Mouse (Mus musculus): Measurements from ENCODE around the gene Fbxl21.
A peak's percentile ranks its signal among the peaks of the same experiment; 100 is the strongest.

Gene Fbxl21

DNA sequence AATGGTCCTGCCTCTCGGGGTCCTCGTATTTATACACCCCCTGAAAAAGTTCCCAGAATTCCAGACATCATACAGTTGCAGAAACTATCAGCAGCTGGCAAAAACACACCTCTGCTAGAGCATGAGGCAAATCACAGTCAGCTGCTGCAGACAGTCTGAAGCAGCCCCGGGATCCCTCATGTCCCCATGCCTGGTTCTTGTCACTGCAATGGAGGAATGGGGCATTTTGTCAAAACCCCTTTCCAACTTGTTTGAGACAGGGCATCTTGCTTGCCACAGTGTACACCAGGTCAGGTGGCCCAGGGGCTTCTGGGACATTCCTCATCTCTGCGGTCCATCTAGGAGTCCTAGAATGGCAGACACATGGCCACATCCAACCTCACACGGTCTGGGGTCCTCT is 12.7 kb downstream of the Fbxl21 start:
- no peak for DNase-seq (ENCODE audit: low spot score)

DNA sequence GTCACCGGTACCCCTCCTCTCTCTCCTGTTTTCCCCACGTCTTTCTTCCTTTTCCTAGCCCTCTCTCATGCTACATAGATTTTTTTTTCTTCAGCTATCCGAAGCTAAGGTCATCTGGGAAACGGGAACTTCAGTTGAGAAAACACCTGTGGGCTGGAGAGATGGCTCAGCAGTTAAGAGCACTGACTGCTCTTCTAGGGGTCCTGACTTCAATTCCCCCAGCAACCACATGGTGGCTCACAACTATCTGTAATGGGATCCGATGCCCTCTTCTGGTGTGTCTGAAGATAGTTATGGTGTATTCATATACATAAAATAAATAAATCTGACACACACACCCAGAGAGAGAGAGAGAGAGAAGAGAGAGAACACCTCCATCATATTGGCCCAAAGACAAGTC is 13.3 kb downstream of the Fbxl21 start:
- no peak for DNase-seq (ENCODE audit: low spot score)

DNA sequence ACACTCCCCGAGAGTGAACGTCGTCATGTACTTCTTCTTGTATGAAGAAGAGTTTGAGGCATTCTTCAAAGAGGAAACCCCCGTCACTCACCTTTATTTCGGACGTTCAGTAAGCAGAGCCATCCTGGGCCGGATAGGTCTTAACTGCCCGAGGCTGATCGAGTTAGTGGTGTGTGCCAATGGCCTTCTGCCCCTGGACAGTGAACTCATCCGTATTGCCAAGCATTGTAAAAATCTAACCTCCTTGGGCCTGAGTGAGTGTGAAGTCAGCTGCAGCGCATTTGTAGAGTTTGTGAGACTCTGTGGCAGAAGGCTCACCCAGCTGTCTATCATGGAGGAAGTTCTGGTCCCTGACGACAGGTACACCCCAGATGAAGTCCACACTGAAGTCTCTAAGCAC is 14.8 kb downstream of the Fbxl21 start:
- DNase-seq (ENCODE audit: low spot score) = no peak

DNA sequence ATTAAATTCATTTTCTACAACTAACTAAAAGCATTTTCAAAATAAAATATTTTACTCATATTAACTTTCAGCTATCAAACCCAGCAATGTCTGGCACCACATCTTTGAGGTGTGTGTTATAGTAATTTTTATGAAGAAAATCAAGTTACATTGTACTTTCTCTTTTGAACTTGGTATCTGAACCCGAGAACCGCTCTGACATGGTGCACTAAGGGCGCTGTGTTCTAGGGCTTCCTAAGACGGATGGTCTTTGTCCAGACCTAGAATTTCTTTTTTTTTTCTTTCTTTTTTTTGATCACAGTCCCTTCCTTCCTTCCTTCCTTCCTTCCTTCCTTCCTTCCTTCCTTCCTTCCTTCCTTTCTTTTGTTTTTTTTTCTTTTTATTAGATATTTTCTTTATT is 17.6 kb downstream of the Fbxl21 start:
- no peak for DNase-seq (ENCODE audit: low spot score)

DNA sequence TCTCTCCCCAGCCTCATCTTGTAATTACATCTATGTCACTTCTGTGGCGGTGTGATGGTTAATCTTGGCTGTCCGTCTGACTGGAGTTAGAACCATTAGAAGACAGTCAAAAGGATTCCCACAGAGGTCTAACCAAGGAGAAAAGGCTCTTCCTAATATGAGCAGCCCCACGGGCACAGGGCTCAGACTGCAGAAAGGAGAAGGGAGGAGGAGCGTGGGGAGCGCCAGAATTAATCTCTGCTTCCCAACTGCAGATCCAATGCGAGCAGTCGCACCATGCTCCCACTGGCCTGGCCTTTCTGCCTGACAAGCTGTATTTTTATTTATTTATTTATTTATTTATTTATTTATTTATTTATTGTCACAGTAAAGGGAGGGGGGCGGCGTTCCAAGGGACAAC is 21.5 kb downstream of the Fbxl21 start:
- DNase-seq (ENCODE audit: low spot score) = no peak

DNA sequence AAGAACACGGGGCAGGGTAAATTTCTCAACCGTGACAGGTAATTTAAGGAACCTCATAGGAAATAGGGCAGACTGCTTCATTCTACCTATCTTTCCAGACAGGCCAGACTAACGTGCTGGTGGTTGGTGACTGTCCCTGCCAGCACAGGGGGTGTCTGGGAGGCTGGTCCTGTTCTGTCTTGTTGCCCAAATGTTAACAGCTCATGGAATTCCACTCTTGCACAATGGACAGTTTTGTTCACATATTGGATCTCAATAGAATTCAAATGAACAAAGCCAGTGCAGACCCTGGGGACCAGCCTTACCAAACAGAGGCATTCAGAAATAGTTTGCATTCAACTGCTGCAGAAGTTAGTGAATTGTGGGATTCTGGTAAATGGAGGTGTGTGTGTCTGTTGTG is 22.7 kb downstream of the Fbxl21 start:
- DNase-seq (ENCODE audit: low spot score) = no peak

DNA sequence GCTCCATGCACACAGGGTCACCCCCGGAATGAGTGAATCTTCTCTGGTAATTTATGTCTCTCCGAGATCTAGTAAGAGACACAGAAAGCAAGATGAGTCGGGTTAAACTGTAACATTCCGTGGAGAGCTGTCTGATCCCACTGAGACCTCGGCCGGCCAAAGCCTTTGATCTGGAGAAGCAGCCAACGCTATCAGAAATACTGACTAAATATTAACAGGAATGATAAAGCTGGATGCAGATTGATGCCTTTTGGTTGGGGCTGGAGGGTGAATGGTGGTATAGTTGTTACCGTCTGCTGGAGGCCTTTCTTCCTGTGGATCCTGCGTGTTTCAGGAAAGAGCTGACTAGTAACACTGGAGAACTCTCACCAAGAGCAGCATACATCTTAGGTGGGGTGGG is 26.1 kb downstream of the Fbxl21 start, which contains the start of gene Lect2:
Lect2 (minus strand) TSS at position 102 of the 400 bp plus-strand sequence.
- DNase-seq (ENCODE audit: low spot score) = no peak

DNA sequence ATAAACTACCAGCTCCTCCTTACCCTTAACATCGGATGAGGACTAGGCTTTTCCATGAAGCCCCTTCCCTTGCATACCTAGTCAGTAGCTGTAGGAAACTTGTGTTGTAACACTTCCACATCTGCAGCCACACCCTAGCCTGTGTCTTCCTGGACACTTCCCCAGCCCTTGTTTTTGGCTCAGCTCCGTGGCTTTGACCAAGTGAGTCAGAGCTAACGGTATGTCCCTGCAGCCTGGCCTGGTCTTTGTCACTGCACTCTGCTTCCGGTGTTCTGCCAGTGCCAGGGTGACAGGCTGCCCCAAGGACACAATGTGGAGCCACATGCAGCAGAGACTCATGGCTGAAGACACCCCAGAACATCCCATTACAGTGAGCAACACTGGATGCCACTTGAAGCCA is 27.1 kb downstream of the Fbxl21 start:
- no peak for DNase-seq (ENCODE audit: low spot score)

DNA sequence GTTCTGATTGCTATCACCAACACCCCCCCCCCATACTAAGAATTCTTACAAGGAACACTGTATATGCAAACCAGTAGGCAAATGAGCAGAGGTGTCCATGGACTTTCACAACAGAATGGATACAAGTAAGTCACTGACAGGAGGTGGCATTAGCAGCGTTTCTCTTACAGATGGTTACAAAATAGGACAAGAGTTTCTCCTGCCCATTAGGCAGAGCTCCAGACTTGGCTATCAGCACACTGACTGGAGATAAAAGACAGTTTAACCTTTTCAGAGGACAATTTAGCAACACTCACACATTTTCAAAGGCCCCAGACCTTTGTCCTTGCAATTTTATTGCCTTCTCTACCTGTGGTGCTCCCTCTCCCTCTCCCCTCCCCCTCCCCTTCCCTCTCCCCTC is 28.3 kb downstream of the Fbxl21 start:
- DNase-seq (ENCODE audit: low spot score) = no peak

DNA sequence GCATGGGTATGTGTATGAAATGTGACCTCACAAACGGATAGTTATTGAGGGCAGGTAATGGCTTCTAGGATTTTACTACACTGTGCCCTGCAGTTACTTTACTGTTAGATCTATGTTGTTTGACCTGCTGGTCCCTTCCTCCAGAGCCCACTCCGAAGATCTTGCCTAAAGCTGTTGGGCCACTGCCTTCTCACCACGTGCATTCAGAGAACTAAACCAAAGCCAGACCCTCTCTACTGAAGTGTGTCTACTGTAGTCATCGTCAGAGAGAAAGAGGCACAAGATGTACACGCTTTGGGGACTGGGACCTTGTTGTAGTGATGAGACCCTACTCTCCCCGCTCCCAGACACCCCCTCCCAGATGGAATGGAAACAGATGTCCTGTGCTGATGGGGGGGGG is 29.4 kb downstream of the Fbxl21 start:
- no peak for DNase-seq (ENCODE audit: low spot score)

DNA sequence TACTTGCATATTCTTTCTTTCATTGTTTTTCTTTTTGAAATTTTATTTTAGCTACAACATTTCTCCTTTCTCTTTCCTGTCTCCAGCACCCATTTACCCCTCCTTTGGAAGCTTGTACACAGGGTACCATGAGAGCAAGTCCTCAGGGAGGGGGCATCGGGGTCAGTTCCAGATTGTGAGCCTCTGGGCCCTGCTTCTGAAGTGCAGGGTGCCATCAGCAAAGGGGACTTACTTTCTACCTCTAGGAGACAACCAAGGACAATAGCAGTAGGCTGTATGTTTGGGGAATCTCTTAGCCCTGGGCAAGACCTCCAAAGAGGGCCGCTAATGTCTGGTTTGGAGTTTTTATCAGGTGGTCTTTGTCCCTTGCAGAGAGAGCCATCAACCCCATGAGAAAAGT is 31.7 kb downstream of the Fbxl21 start:
- DNase-seq (ENCODE audit: low spot score) = no peak

DNA sequence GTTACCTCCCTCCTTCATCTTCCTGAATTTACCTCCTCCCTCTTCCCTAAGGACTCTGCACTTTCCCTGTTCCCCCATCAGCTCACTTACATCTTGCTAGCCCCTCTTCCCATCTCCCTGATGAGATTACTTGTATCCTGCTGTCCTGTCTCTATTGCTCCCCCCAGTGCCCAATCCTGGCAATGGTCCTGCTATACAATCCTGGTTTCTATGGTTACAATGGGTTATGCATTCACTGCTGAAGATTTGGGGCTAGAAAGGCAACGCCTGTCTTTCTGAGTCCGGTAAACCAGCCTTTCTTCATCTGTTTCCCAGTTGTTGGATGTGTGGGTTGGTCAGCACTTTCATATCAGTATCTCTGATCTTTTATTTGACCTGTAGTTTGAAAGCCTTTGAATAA is 32.1 kb downstream of the Fbxl21 start:
- no peak for DNase-seq (ENCODE audit: low spot score)

DNA sequence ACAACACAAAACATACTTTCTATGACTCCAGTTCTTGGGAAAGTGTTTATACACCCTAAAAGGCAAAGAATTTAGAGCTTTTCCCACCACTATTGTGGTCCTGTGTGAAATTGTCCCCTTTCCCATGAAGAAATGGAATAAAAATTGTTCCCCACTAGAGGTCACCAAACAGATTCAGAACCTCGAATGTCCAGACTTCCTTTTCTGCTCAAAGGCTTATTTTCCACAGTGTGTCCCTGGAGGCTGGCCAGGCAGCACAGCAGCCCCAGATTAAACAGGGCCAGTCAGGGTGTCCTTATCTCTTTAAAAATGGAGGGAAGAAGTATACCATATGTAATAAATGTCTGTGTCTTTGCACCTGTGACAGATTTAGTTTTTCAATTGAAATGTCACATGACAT is 33.7 kb downstream of the Fbxl21 start:
- no peak for DNase-seq (ENCODE audit: low spot score)

DNA sequence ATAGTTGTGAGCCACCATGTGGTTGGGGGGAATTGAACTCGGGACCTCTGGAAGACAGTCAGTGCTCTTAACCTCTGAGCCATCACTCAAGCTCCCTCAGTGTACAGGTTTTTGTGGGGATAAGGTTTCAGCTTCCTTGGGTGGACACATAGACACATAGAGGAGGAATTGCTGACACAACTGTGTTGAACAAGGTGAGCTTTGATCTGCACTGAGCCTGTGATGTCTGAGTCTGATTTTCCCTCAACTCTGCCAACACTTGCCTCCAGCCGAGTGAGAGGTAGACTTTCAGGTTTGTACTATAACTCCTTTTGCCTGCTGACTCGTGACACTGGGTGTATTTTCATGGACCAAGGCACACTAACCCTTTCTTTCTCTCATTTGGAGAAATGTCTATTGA is 34.4 kb downstream of the Fbxl21 start:
- no peak for DNase-seq (ENCODE audit: low spot score)

DNA sequence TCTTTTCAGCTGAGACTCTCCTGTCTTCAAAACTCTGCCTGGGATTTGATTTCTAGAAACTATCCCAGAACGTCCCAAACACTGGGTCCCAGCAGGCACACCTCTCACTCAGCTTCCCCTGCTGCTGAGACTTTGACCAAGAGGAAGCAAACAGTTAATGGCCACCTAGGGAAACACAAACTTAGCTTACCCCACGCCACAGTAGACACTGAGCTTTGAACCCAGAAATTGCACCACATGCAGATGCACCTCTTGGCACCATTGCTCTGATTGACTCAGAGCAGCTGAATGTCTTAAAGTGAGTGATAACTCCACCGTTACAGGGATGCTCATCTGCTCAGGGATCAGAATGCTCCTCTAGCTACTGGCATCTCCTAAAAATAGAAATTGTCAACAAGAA is 36.5 kb downstream of the Fbxl21 start:
- no peak for DNase-seq (ENCODE audit: low spot score)

DNA sequence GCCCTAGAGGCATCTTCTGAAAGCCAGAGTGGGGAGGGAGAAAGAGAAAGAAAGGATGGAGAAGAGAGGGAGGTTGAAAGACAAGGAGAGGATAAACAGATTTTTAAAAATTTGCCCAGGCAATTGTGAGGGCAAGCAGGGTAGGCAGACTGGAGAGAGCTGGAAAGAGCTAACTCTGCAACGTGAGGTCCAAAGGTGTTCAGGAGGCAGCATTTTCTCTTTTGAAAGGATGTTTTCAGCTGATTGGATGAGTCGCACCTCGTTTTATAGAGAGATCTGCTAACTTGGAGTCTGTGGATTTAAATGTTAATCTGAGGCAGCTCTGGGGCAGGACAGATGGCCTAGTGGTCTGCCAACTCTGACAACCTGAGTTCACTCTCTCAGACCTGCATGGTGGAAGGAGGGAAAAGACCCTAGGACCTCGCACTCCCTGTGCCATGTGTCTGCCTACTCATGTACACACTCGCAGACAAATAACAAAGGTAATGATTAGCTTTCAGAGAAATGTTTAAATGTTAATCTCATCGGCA is 37.6 kb downstream of the Fbxl21 start:
- no peak for DNase-seq (ENCODE audit: low spot score)

DNA sequence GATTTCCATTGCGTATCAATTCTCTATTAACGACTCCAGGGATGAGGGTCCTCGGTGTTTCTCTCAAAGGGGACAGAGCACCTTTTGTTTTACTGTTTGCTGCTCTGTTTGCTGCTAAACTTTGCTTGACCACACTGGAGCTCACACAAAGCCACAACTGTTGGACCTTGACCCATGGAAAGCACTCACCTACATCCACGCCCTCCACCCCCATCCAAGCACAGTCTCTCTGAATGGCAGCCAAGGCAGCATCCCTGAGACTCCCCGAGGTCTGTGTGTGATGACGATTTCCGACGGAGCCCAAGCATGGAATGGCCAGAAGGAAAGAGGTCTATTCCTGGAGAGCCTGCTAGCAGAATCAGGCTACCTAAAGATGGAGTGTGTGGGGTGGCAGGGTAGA is 38.9 kb downstream of the Fbxl21 start:
- no peak for DNase-seq (ENCODE audit: low spot score)

DNA sequence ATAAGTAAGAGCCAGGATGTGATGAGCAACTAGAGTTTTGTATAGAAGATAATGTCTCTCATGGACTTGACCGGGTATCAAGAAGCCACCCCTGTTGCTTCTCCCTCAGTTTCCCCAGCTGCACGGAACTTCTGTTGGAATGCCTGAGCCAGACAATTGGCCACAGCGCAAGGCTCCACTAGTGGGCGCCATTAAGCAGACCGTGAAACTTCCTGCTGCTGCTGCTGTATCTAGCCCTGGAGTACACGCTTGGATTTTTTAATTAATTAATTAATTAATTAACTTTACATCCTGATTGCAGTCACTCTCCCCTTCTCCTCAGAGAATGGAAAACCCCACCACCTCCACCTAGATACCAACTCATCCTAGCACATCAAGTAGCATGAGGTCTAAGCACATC is 40.8 kb downstream of the Fbxl21 start:
- no peak for DNase-seq (ENCODE audit: low spot score)

DNA sequence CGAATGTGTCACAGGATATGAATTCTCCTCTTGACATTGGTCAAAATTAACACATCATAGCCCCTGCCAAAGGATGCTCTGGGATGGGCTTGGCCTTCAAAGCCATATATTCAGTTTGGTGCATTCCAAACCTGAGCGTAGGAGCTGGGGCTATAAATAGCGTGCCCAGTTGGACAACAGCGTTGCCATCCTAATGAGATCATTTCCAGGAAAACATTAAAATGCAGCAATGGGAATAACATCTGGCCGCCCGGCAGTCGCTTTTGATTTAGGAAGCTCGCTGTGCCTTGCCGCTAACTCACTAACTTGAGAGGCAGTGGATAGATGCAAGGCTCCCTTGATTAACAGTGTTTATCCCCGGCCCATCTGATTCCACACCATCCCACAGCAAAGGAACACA is 44.1 kb downstream of the Fbxl21 start:
- no peak for DNase-seq (ENCODE audit: low spot score)

DNA sequence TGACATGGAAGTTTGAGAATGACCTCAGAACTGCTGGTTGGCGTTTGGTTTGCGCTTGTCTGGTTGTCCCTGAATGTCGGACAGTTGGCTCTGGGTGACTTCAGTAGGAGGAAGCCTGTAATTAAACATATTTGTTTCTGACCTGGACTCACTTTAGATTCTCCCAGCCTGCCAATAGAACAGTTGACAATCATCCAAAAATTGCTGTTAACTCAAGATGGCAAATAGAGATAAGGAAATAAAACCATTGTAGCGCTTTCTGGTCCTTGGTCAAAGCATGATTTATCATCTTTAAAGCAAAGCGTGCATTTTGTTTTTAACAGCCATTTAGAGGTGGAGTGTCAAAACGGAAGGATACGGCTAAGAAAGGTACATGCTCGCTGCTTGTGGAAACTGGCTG is 49.4 kb downstream of the Fbxl21 start:
- no peak for DNase-seq (ENCODE audit: low spot score)

DNA sequence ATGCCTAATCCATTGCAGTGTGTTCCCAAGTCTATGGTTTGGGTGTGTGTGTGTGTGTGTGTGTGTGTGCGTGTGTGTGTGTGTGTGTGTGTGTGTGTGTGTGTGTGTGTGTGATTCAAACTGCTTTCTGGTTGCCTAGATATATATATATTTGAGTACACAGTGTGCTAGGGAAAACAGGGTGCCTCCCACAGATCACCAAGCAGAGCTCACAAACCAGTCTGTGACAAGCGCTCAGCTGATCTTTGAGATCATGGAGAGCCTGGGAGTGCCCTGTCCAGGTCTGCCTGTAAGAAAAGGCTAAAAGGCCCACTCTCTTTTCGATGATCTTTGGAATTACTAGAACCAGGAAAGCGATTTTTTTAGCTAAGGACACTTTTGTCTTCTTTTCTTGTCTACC is 52.8 kb downstream of the Fbxl21 start:
- no peak for DNase-seq (ENCODE audit: low spot score)

DNA sequence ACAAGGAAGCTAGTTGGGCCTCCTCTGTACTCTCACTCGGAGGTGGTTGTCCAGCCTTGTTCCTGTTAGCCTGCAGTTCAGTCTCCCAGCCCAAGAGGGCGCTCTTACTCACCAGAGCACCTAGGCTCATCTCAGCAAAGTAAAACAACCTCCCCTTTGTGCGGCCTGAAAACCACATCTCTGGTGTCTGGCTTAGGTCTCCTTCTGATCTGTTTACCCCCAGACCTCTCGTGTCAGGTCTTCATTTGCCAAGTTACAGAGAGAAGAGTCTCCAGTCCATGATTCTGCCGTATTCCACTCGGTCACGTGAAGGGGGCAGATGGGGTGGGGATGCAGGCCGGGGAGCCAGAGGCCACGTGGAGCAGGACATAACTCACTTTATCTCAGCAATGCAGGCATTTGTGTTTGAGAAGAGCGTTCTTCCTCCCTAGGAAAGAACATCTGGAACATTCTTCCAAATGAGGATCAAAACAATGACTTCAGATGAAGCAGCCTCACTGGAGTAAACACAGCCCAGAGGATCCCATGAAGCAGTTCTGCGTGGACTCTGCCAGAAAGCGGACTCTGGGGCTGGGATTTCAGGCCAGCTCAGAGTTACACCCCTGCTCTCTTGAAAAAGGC is 53.5 kb downstream of the Fbxl21 start:
- DNase-seq (ENCODE audit: low spot score) = peak; percentile 54

DNA sequence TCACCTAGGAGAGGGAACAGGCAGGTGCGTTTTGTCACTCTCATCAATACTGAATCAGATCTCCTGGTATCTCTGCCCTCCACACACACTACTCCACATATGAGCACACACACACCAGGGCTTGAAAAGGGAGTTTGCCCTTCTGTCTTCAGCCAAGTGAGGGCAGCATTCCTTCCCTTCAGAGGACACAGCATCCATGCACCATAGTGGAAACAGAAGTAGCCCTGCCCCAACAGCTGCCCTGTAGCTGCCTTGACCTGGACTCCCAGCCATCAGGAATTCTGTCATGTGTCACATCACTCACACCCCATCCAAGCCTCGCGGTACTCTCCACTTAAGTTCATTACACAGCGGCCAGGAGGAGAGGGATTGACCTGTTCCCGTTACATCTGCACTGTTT is 55.8 kb downstream of the Fbxl21 start:
- DNase-seq (ENCODE audit: low spot score) = no peak

DNA sequence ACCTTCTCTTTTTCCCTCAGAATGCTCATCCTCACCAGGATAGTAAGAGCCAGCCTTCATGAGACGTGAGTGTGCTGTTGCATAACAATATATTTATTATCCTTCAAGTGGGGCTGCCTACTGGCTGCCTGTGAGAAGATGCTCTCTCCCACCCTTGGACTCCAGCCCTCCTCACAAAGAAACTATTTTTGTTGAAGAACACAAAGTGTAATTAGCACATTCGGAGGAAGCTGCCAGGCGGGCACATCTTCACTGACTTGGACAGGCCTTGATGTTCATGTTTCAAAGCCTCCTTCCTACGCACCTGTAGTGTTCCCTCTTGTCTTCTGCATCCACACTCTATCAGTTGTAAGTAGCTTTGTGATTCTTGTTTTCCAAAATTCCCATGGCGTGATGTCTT is 58.2 kb downstream of the Fbxl21 start:
- DNase-seq (ENCODE audit: low spot score) = no peak

DNA sequence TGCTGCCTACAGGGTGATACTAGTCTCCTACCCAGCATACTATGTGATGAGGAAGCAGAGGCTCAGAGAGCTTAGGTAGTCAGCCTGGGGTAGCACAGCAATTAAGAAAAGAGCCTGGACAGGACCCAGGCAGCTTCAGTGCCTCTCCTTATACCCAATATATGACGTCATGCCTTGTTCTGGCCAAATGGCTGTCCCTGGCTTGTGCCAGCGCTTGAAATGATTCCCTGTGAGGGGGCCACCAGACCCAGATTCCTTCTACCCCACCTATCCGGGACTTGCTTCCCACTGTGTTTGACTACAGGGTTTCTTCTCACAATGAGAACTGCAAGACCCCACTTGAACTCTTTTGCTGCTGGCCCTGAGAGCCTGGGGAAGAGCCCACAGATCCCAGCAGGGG is 59.2 kb downstream of the Fbxl21 start:
- no peak for DNase-seq (ENCODE audit: low spot score)

Measured in ovary, postnatal 10 days (tissue).